Mouse (Mus musculus) frontal cortex, postnatal 36 days (tissue): ENCODE measurements around the gene Galnt10.
A peak's percentile ranks its signal among the peaks of the same experiment; 100 is the strongest.
"Not testable (repeated sequence)": the region's sequence is repeated elsewhere in the genome, so short reads cannot be mapped to it uniquely, and the experiment has no call there.

Experiments used
- DNase-seq, 2 experiments: peaks; one replicate each; pipeline ENCODE4 v3.0.0; 2022; ENCODE audit warnings: low spot score in 2 of 2

Galnt10 gene

DNA sequence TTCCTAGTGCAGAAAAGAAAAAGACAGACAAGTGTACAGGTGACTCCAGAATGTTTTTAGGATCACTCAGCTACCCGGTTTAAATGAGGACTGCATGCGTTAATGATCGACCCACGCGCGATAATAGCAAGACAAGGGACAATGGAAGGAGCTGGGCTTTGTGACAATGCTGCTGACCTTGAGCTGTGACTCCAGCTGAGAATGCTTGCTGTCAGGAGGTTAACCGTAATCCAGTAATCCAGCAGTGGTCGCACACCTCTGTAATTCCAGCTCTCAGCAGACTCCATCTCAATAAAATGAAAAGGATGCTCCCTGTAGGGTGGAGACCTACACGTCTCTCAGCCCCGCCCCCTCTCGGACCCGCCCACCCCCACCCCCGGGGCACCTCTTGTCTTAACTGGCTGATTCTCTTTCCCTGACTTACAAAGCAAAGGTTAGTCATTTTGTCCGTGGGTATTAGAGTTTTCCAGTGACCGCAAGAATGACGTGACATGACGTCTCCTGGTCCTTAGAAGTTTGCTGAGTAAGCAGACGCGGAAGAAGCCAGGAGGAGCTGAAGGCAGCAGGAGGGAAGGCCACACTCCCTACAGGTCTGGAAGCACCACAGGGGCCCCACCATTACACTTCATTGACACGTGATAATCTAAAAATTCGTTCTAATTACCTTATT lies 145.8 kb downstream of the Galnt10 start:
- DNase-seq = no peak

DNA sequence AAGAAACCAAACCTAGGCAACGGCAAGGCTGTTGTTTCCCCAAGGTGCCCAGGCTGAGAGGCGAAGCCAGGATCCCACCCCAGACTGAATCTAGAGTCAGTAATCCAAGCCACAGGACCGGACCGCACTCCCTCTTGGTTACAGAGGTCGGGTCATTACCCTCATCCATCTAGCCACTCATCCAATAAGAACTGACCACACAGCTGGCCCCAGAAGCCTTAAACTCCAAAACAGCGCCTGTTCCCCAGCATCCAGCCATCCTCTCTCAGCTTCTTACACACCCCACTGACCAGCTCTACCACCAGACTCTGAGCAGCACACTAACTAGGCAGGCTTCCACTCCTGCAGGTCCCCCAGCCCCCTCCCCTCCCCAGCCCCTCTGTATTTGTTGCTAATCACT lies 149.8 kb downstream of the Galnt10 start:
- no peak for DNase-seq

DNA sequence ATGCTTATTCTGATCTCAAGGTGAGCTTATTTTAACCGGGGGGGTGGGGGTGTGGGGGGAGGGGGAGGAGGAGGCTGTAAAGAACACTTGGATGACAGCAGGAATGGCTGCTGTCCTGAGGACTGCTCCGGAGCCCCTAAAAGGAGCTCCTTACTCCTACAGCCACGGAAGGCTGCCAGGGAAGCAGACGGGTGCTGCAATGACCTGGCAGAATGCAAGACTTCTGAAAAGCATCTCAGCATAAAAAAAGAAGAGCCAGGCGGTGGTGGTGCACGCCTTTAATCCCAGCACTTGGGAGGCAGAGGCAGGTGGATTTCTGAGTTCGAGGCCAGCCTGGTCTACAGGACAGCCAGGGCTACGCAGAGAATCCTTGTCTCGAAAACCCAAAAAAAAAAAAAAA lies 152.6 kb downstream of the Galnt10 start:
- no peak for DNase-seq

DNA sequence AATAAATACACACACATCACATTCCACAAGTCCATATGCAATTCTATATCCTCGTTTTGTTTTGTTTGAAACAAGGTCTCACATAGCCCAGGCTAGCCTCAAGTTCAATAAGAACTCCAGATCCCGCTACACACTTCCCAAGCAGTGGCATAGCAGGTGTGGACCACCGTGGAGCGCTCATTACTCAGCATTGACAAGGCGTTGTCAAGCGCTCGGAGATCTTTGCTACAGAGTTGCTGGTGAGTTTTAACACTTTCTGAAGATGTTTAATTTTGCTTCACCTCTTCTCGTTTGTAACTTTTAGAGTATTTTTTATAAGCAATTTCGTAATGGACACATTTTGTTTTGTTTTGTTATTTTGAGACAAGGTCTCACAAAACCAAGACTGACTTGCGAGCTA lies 154.2 kb downstream of the Galnt10 start:
- no peak for DNase-seq

DNA sequence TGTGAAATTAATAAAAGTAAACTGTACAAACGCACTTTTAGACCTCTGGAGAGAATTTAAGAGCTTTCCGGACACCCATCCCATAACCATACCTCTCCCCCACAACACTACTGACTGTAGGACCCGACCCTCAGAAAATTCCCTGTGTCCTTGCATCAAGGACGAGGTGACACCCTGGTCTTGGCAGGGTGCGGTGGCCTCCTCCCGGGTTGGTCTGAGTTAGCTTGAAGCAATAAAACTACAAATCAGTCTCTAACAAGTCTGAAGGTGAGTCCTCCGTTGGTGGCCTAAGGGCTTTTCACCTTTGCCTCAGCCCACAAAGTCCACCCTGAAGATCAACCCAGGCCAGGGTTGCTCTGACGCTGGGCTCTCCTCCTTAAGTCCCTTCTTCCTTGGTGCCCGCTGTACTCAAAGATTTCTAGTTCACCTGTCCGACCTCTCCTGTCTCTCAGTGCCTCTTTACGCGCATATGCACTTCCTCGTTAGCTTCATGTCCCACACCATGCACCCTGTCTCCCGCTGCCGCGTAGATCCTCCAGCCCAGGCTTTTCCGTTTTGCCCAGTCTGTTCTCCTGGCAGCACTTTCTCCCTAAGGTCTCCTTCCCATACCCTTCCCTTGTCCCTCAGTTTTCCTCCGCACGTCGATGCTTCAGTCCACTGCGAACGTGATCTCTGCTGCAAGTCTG lies 155.2 kb downstream of the Galnt10 start:
- DNase-seq = no peak

DNA sequence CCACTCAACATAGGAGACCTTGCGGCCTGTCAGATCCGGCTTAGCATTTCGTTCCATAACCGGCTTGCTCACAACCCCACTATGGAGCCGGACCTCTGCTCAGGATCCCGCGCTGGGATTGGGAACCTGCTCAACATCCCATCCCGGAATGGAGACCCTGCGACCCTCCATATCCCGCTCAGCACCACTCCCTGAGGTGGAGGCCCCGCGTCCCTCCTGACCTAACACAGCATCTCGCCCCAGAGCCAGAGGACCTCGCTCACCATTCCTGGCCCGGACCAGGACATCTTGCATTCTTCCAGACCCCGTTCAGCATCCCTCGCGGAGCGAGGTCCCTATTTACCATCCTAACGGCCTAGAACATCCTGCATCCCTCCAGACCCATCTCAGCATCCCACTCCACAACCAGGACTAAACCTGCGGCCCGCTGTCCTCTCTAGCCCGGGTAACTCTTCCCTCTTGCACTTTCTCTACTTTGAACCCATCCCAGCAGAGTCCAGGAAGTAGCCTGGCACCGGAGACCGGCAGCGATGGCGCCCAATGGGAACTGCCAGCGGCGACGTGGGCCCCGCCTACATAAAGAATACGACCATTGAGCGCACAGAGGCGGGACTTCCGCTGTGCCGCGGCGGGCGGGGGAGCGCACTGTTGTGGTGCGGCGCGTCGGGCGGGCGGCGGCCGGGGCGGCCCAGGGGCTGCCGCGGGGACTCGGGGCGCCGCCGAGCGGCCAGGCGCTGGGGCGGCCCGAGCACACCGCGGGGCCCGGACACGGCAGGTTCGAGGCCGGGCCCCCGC lies 155.9 kb downstream of the Galnt10 start, which contains the start of gene Sap30l:
TSS of gene Sap30l (plus strand) at position 667 of the 795 bp plus-strand sequence.
- DNase-seq = peak; percentile 95 to 97

DNA sequence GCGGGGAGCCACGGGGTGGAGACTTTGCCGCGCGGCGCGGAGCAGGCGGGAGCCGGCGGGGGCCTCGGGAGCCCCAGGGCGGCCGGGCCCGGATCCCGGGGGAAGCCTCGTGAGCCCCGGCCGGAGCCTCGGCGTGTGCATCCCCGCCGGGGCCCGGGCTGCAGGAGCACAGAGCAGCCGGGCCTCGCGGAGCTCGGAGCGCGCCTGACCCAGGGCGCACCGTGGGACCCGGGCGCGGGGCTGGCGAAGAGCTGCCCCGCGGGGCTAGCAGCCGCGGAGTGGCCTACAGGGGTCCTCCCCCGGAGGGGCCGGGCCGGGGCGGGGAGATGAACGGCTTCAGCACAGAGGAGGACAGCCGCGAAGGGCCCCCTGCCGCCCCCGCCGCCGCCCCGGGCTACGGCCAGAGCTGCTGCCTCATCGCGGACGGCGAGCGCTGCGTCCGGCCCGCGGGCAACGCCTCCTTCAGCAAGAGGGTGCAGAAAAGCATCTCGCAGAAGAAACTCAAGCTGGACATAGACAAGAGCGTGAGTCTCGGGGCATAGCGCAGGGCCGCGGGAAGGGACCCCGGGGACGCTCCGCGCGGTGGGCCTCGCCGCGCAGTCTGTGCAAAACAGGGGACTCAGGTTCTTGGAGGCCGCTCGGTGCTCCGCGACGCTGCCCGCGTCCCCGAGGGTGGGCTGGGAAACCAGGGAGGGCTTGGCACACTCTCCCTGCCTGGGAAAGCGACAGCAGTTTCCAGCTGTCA lies 156.7 kb downstream of the Galnt10 start:
- peak; percentile 35 to 40 for DNase-seq

DNA sequence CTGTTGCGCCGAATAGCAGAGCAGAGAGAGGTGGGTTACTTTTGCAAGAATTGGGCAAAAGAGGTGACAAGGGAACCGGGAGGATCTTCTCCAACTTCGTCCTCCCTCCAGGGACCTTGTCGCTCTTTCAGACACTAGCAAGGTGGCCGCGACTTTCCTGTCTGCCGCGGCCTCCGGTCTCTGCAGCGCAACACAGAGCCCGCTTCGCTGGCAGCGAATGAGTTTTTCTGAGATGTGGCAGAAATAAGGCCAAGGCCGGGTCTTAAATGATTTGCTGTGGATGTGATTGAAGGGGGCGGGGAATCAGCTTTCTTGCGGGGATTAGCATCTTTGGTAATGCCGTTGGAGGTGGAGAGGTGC lies 157.2 kb downstream of the Galnt10 start:
- DNase-seq = peak; percentile 17 to 23

DNA sequence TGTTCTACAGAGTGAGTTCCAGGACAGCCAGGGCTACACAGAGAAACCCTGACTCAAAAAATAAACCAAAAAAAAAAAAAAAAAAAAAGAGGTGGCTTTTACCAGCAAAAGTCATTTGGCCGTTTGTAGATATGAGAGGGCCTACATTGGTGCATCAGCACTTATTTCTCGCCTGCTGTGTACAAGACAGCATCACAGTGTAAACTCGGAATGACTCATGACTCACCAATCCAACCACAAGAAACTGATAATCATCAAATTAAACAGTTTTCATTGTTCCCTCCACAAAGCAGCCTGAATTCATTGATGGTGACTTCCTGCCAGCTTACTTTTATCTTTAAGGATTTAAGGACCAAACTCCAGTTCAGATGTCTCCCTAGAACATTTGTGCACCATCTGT lies 159.8 kb downstream of the Galnt10 start:
- DNase-seq = no peak

DNA sequence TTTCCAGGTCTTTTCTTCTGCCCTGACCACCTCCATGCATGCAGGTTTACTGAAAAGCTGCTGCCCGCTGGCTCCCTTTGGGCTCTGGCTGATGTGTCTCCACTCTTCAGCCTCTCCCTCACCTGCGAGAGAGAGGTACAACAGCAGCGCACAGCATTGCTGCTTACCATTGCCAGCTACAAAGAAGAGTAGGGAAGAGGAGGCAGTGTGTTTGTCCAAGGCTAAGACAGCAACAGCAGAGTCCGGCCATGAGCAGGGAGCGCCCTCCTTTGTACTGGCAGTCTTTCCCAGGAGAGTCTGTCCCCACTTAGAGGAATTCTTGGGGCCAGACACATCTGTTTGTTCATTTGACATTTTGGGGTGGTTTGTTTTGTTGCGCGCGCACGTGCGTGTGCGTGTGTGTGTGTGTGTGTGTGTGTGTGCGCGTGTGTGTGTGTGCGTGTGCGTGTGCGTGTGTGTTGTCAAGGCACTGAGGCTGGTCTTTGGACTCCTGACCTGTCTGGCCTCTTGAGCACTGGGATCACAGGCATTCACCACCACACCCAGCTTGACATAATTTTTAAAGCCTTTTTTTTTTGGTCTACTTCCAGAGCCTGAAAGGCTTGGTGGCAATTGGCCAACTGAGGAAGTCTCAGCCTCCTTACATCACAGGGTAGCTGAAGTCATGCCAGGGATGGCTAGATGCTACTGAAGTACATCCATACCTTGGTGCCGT lies 163.9 kb downstream of the Galnt10 start:
- no peak for DNase-seq

DNA sequence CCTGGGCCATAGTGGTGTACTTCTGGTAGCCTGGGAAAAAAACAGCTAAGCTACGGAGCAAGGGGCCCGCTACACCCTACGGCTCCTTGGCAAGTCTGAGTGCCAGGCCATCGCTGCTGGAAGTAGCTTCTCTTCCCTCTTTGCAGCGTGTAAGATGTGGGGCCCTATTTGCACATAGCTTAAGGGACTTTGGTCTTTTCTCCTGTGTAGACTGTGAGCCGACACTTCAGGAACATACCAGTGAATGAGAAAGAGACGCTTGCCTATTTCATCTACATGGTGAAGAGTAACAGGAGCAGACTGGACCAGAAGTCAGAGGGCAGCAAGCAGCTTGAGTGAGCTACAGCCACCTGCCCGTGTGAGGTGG lies 164.5 kb downstream of the Galnt10 start:
- no peak for DNase-seq

DNA sequence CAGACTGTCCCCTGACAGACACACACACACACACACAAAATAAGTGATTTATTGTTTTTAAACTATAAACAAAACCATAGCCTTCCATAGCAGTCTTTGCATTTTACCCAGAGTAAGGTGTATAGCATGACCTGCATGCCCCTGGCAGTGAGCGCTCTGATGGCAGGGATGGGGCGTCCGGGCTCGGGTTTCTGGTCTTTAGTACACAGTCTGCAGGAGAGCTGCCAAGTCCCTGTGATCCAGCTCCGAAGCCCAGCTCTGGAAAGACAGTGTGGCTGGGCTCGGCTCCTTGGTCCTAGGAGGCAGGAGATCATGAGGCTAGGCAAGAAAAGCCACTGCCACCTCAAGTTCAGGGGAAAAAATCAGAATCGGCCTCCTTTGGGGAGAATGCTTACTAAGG lies 165.8 kb downstream of the Galnt10 start:
- no peak for DNase-seq

DNA sequence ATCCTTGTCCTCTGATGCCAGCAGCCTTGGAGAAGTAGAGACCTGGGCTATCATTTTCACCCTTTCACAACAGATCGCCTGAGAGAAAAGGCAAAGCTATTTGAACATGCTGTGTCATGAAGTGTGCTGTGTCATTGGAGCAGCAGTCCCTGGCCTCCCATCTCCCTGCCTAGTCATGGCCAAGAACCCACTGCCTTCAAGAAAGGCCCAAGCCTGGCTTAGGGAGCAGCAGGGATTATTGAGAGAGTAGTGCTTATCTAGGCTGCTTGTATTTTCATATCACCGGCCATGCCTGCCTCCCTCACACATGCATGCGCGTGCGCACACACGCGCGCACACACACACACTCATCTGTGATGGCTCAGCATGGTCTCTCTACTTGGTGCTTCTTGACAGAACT lies 167.0 kb downstream of the Galnt10 start:
- no peak for DNase-seq

DNA sequence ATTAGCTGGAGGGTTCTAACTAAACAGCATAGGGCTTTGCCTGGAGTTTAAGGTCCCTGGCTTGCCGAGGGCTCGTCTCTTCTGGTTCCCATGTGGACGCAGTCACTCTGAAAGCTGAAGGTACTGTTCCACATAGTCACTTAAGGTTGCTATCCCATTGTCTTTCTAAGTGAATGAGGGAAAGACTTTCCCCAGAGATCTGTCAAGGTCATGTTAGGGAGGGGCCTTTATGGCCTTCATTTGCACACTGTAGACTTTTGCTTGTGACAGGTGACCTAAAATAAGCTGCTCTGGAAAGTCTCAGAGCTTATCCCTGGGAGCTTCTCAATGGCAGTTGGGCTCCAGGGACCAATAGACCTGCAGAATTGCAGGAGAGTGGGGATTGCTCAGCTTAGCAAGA lies 168.4 kb downstream of the Galnt10 start:
- no peak for DNase-seq

DNA sequence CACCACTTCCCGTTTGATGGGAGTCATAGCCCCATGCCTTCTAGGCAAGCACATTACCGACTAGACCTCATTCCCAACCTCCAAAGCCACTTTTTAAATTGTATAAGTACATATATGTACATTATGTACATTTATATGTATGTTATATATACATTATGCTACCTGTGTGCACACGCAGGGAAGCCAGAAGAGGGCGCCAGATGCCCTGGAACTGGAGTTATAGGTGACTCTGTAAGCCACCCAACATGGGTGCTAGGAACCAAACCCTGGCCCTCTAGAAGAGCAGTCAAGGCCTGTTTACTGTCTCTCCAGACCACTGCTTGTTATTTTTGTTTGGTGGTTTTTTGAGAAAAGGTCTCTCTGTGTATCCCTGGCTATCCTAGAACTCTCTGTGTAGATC lies 172.9 kb downstream of the Galnt10 start:
- no peak for DNase-seq

DNA sequence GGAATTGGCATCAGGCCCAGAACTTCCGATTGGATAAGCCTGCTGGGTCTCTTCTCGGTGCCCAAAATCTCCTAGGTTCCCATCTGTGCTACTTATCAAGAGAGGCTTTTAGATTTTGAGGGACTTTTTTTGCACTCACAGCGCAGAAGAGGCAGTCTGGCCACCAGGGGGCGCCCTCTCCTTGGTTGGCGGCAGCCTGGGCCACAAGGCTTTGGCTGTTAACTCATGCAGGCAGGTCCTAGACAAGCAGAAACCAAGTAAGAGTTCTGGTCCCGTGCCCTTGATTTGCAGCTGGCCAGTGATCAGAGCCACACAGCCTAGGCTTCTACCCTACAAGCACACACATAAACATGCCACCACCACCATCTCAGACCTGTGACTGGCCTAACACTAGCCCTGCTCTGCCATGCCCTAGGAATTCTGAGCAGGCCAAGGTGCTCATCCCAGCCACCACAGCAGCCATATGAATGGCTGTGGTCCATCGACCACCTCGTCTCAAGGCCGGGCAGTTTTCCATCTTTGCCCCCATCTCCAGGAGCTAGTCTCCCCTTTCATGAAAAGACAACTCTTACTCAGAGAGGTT lies 174.8 kb downstream of the Galnt10 start:
- DNase-seq = peak; percentile 69 to 75

DNA sequence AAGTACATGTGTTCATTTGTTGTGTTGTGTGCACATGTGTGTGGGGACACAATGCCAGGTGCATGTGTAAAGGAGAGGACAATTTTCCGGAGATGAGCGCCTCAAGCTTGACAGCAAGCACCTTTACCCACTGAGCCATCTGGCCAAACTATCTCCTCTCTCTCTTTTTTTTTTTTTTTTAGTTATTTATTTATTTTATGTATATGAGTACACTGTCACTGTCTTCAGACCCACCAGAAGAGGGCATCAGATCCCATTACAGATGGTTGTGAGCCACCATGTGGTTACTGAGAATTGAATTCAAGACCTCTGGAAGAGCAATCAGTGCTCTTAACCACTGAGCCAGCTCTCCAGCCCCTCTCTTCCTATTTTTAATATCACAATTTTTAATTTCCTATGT lies 177.9 kb downstream of the Galnt10 start:
- DNase-seq = not testable (repeated sequence)

DNA sequence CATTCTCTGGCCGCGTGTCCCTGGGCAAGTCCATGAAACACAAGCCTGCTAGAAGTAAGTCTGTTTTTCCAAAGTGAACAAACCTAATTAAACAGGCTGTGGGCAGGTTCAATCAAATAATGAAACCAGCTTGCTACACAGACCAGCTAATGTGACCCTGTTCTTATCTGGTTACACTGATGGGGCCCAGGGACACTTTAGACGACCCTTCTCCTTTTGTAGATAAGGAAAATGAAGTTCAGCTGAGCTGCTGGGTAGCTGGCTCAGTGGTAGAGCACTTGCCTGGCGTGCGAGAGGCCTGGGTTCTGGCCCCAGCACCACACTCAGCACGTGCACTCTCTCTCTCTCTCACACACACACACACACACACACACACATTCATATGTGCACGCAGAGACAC lies 178.5 kb downstream of the Galnt10 start:
- DNase-seq = no peak

DNA sequence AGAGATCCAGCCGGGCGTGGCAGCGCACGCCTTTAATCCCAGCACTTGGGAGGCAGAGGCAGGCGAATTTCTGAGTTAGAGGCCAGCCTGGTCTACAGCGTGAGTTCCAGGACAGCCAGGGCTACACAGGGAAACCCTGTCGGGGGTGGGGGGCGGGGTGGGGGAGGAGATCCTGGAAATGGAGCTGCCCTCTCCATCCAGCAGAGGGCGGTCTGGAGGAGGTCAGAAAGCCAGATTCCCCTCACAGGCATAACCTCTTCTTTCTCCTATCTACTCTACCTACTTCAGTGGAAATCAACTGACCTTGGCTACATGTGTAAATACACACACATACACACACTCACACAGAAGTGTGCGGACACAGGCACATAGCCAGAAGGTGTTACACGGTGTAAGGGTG lies 180.0 kb downstream of the Galnt10 start:
- DNase-seq = not testable (repeated sequence)

DNA sequence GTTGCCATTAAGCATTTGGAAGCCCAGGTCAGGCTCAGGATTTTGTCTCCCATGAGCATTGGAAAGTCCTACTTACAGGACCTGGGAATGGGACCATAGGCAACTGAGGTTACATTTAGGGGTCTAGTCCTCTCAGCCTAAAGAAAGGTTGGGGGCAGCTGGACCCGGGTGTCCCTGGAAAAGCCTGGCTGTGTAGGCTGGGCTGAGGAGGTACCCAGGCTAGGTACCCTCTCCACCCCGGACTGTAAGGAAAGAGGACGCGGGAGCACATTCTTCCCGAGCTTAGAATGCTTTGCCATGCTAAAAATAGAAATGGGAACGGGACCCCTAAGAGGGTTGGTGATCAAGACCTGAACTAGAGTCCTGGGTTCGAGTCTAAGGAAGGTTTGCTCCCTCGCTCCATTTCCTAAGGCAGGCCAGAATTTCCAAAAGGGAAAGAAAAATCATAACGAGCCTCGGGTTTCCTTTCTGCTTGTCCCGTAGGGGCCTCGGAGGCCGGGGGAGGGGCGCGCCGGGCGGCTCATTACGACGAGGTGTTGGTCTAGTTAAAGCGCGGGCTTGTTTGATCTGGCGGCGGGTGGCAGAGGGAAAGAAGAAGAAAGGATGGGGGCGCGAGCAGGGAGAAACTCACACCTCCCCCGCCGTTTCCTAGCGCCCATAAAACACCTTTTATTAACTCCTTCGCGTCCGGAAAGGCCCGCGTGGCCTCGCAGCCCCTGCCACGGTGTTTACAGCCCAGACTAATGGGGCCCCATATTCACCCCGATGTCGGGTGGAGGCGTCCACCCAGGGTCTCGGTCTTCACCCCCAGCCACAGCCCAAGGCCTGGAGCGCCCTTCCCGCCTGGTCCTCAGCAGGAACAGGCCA lies 182.0 kb downstream of the Galnt10 start:
- no peak for DNase-seq
